Mouse (Mus musculus) ES-E14 (cell line): ENCODE data around the gene Traf1. TPM values are rescaled to one million over a fixed set of nuclear protein-coding genes. Genes with fewer than 3 reads are reported as not detected.

Experiments used
- DNase-seq: peaks from one replicate; pipeline ENCODE4 v3.0.0-alpha.2; 2013; ENCODE audit warnings: low read depth, low spot score
- H3K27ac ChIP-seq: 2 replicates; pipeline ENCODE4 v1.5.1; 2012; ENCODE audit warnings: low read depth, mild to moderate bottlenecking, low read length, moderate library complexity, mixed read lengths; ENCODE audit not compliant: poor library complexity, insufficient read depth, severe bottlenecking
- H3K36me3 ChIP-seq: 2 replicates; pipeline ENCODE4 v1.6.1; 2012; ENCODE audit warnings: mild to moderate bottlenecking, low read length, moderate library complexity, mixed read lengths; ENCODE audit not compliant: control insufficient read depth, poor library complexity, insufficient read depth, severe bottlenecking
- H3K4me1 ChIP-seq, 2 experiments: fragments of 150-350 bp in 1 of 2; sonication (generic) in 1 of 2; 2 replicates each; pipeline ENCODE4 v1.6.1; 2012; ENCODE audit warnings: low read length in 2 of 2, mild to moderate bottlenecking in 1 of 2, mixed read lengths in 1 of 2; ENCODE audit not compliant: control insufficient read depth in 2 of 2, insufficient read depth in 2 of 2, poor library complexity in 1 of 2
- H3K4me3 ChIP-seq, 2 experiments: fragments of 150-350 bp in 1 of 2; sonication (generic) in 1 of 2; 2 replicates each; pipeline ENCODE4 v1.5.1; 2012; ENCODE audit warnings: low read length in 2 of 2, low read depth in 1 of 2, mild to moderate bottlenecking in 1 of 2, mixed read lengths in 1 of 2; ENCODE audit not compliant: insufficient read depth in 1 of 2, poor library complexity in 1 of 2, severe bottlenecking in 1 of 2
- H3K9ac ChIP-seq: 2 replicates; pipeline ENCODE4 v1.6.1; 2012; ENCODE audit warnings: low read depth, mild to moderate bottlenecking, low read length, mixed read lengths; ENCODE audit not compliant: poor library complexity, insufficient read depth, severe bottlenecking
- H3K9me3 ChIP-seq: fragments of 150-350 bp; sonication (generic); 2 replicates; pipeline ENCODE4 v1.6.1; 2012; ENCODE audit warnings: low read depth, mild to moderate bottlenecking, low read length; ENCODE audit not compliant: control insufficient read depth, insufficient read depth
- CHD2 ChIP-seq: IDR thresholded peaks from 2 replicates; pipeline ENCODE4 v1.6.1; 2014; ENCODE audit warnings: mild to moderate bottlenecking, low read depth, low read length, inconsistent platforms
- HCFC1 ChIP-seq: IDR thresholded peaks from 2 replicates; pipeline ENCODE4 v1.6.1; 2012; ENCODE audit warnings: low read length, inconsistent platforms, borderline replicate concordance; ENCODE audit not compliant: insufficient read depth
- MAFK ChIP-seq: IDR thresholded peaks from 2 replicates; pipeline ENCODE4 v1.6.1; 2014; ENCODE audit warnings: mild to moderate bottlenecking, low read depth, low read length, inconsistent platforms; ENCODE audit not compliant: insufficient read depth
- ZC3H11A ChIP-seq: IDR thresholded peaks from 2 replicates; pipeline ENCODE4 v1.6.1; 2012; ENCODE audit warnings: low read depth, mild to moderate bottlenecking, inconsistent platforms, low read length, borderline replicate concordance
- ZNF384 ChIP-seq: IDR thresholded peaks from 2 replicates; pipeline ENCODE4 v1.6.1; 2012; ENCODE audit warnings: low read depth, low read length, inconsistent platforms
- in situ Hi-C, 2 experiments: fragments of 600-800 bp; cut with MboI; formaldehyde crosslinking; loops; one replicate each; pipeline ENCODE4 v1.15.1; 2025; ENCODE audit warnings: low sequenced_read_pairs in 2 of 2, inconsistent platforms in 1 of 2; ENCODE audit not compliant: unreplicated experiment in 2 of 2
- total RNA-seq: library from RNA; depleted of rRNA; stranded (reverse); fragments of 300-350 nt; gene quantifications from 2 replicates; pipeline ENCODE4 v1.2.3, GENCODE M21; 2012

The Traf1 gene
- total RNA-seq, 1 experiment: 1.3 TPM

DNA sequence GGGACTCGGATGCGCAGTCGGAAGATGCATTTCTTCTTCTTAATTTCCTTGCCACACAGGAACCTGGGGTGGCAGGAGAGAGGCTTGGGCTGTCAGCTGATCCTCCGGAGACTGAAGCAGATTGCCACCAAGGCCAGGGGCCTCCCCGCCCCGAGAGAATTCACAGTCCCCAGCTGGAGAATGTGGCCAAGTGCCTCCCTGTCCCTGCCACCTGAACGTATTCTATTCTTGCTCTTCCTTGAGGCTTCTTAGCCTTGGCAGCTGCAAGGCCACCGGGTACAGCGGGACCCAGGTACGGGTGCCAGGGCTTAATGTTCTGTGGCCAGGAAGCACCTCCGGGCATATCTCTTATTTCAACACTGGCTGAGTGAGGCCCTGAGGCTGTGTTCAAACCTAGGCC, 61.9 kb downstream of the Traf1 start:
- TF ChIP-seq CHD2 (no peak), HCFC1 (no peak), ZC3H11A (no peak), MAFK (no peak), ZNF384 (no peak)
- DNase-seq: no peak
- H3K27ac ChIP-seq: no peak overlapping the region

DNA sequence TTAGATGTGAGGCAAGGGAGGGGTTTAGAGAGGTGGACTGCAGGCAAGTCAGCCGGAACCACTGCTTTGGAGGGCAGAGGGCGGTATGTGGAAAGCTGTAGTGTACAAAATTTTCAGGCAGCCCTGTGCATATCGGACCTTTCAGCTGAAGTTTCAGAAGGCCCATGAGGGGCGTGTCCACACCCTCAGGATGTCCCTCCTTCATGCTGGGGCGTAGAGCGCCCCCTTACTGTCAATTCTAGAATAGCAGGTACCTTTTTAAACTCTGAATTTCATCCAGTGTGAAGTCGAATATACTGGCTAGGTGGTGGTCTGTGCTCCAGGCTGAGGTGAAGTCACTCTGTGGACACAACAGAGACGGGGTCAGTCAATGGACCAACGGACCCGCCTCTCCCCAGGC, 63.8 kb downstream of the Traf1 start:
- peak; percentile 56 for DNase-seq
- Histone ChIP-seq H3K4me1 (peaks cover 0 to 6% of the 10 kb centered on the region in 2 experiments; a peak in 2 of 4 replicates), H3K9ac (no peak overlapping the region), H3K9me3 (no peaks in the 10 kb centered on the region), H3K27ac (no peak overlapping the region), H3K36me3 (0 out of 2 replicates have a peak, but pooled peaks cover 1% of the 10 kb centered on the region), H3K4me3 (no peak overlapping the region)
- in situ Hi-C loops: no loop called here
- TF ChIP-seq ZNF384 (no peak), MAFK (no peak), HCFC1 (no peak), ZC3H11A (no peak), CHD2 (no peak)

More for the DNA sequence above, 61.9 kb downstream of the Traf1 start:
- H3K9ac ChIP-seq: no peak overlapping the region
- in situ Hi-C loops: no loop called here
- H3K36me3 ChIP-seq: 0 out of 2 replicates have a peak, but pooled peaks cover 1% of the 10 kb centered on the region
- H3K4me3 ChIP-seq: no peak overlapping the region
- H3K9me3 ChIP-seq: no peaks in the 10 kb centered on the region
- peaks cover 0 to 8% of the 10 kb centered on the region in 2 experiments; a peak in 2 of 4 replicates for H3K4me1 ChIP-seq

DNA sequence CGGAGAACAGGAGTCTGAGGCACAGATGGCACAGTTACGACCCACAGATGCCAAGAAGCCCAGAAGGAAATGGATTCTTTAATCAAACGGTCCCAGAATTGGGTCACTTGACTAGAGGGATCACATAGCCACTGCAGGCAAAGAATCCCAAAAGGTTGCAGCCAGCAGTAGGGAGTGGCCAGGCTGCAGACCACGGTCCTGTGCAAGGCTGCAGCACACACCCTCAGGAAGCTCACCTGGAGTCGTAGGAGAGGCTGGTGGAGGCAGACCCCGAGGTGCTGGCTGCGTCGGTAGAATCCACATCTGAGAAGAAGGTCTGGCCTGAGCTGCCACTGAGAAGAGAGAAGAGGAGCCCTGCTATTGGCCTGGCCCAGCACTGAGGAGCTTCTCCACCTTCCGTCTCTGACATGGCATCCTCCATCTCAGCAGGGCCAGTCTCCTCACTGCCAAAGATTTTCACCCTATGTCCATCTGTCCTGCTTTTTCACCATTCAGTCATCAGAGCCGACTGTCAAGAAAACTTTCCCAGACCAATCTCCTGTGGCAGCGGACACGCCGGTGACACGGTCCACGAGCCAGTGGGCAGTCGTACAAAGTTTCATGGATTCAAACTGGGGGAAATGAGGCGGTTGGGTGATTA, 64.6 kb downstream of the Traf1 start:
- Histone ChIP-seq H3K9ac (no peak overlapping the region), H3K9me3 (no peaks in the 10 kb centered on the region), H3K27ac (no peak overlapping the region), H3K4me1 (peaks cover 0 to 6% of the 10 kb centered on the region in 2 experiments; a peak in 2 of 4 replicates), H3K36me3 (0 out of 2 replicates have a peak, but pooled peaks cover 1% of the 10 kb centered on the region), H3K4me3 (no peak overlapping the region)
- in situ Hi-C loops: no loop called here
- no peak for DNase-seq
- TF ChIP-seq MAFK (no peak), CHD2 (no peak), ZNF384 (no peak), HCFC1 (no peak), ZC3H11A (no peak)

DNA sequence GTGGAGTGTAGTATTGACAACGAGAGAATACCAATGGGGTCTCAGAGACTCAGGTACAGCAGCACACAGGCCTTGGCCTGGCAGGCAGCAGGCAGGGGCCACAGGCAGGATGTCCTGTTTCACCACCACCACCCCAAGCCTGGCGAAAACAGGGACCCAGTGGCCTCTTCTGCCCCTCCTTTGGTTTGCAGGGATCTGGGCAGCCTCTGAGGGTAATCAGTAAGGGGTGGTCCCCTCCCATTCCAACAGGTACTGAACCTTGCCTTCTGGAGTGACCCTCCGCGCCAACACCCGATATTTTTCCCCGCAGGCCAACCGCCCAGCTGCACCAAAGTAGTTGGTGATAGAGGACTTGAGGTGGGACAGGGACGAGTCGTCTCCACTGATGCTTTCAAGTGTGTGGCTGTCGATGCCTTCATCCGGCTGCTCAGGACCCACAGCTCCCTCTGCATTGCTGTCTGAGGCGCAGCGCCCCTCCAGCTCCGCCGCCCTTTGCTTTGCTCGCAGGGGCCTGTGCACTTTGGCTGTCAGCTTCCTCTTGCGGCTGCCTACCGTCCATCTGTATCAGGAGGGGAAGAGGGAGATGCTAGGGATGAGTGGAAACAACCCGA, 66.0 kb downstream of the Traf1 start:
- no peaks in the 10 kb centered on the region for H3K9me3 ChIP-seq
- 0 out of 2 replicates have a peak, but pooled peaks cover 1% of the 10 kb centered on the region for H3K36me3 ChIP-seq
- H3K27ac ChIP-seq: no peak overlapping the region
- H3K4me3 ChIP-seq: peak overlapping the region; percentile 34 to 36; a peak in 2 of 4 replicates
- in situ Hi-C loops: no loop called here
- TF ChIP-seq ZC3H11A (no peak), MAFK (no peak), HCFC1 (no peak), ZNF384 (no peak), CHD2 (no peak)
- H3K9ac ChIP-seq: no peak overlapping the region; the same call in 1 of the 2 replicates
- no peak for DNase-seq
- peaks cover 0 to 6% of the 10 kb centered on the region in 2 experiments; a peak in 2 of 4 replicates for H3K4me1 ChIP-seq
